Comparison of ENCODE assay signal across 13 mouse cellular contexts in the genomic region with DNA sequence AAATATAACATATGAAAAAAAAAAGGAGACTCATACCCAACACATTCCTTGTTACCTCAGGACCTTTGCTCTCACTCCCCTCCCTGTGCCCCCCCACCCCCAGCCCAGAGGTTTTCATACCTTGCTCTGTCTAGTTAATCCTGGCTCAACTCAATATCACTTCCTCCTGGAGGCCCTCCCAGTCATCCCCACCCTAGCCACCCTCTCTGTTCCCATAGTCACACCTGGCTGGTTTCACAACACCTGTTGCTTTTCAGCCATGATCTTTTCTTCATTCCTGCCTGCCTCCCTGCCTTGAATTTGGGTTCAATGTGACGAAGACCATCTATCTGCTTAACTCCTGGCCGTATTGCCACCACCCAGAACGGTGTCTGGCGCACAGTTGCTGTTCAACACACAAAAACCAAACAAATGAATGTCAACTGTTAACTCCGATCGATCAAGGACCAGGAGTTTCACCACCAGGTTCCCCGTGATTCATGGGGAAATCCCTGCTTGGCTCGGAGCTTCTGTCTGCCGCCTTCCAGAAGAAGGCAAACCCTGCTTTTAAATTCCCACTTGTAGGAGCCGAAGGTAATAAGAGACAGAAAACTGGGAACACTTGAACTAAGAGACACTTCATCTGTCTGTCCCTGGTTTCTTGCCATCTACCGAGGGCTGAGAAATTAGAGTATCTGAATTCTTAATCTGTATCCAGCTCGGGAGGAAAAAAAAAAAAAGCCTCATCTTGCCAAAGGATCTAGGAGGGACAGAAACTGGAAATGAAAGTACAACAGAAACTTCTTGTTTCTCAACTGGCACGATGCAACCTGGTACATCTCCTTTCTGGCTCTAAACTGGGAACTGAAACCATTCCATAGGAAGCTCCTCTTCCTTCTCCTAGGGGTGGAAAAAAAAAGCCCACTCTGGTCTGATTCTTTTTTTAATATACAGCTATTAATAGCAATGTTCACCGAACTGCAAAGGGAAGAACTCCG. TPM values are rescaled to one million over a fixed set of nuclear protein-coding genes. Genes with fewer than 3 reads are reported as not detected.
A peak's percentile ranks its signal among the peaks of the same experiment; 100 is the strongest.
DNase-seq lines count a peak whose midpoint lies in the region; ATAC-seq and TF ChIP-seq lines count a peak whose summit lies in the region.
"Had no signal": no experiment of that assay in that cellular context is flagged by ENCODE, and none has a peak within 500 bp of the region (broad histone marks: within the 10 kb centered on the region; RNA-seq: fewer than 3 reads in every experiment).

No protein-coding gene starts in this region.

- peak overlapping the region; percentile 21 for H3K27ac ChIP-seq in embryonic facial prominence, embryonic 14.5 days (replicated peaks; ENCODE audit: low read depth, low read length)
- no peak overlapping the region for H3K27ac ChIP-seq in embryonic facial prominence, embryonic 10.5 days (replicated peaks)
- no peak overlapping the region for H3K27ac ChIP-seq in liver, adult 2 months (replicated peaks; ENCODE audit: insufficient read depth, low read depth, low read length)
- H3K27ac ChIP-seq in intestine, embryonic 15.5 days, result no peak overlapping the region

- H3K9ac ChIP-seq in embryonic facial prominence, embryonic 14.5 days (ENCODE audit: low read depth, low read length), result 0 out of 2 replicates have a peak overlapping the region, but pooled peaks have one; percentile 14
- H3K9ac ChIP-seq in liver, adult 2 months (ENCODE audit: low read depth, low read length), result no peak overlapping the region
- H3K9ac ChIP-seq in intestine, embryonic 15.5 days, result no peak overlapping the region

- no peak for TF ChIP-seq CTCF in liver, adult 2 months (IDR thresholded peaks at IDR 0.05; ENCODE audit: low read depth, low read length)

- no peaks in the 10 kb centered on the region for H3K36me3 ChIP-seq in embryonic facial prominence, embryonic 14.5 days (ENCODE audit: control insufficient read depth, insufficient read depth, low read length)
- H3K36me3 ChIP-seq in embryonic facial prominence, embryonic 10.5 days (replicated peaks), result no peaks in the 10 kb centered on the region
- no peaks in the 10 kb centered on the region for H3K36me3 ChIP-seq in liver, adult 2 months (ENCODE audit: control insufficient read depth, insufficient read depth, low read length)
- H3K36me3 ChIP-seq in intestine, embryonic 15.5 days, result no peaks in the 10 kb centered on the region

- no peak for DNase-seq in embryonic facial prominence, embryonic 14.5 days (ENCODE audit: low spot score)
- DNase-seq in embryonic facial prominence, embryonic 10.5 days (ENCODE audit: low spot score), result no peak
- DNase-seq in liver, adult 2 months (ENCODE audit: extremely low read depth, low read depth, low spot score), result peak; percentile 87
- DNase-seq in liver, result no peak
- DNase-seq in skeletal muscle tissue, adult 2 months (ENCODE audit: low read depth, low spot score), result peak; percentile 21
- no peak for DNase-seq in right cerebral cortex, adult 18-20 months
- DNase-seq in right cerebral cortex, postnatal 4 days, result no peak
- DNase-seq: adrenal gland, adult 8-10 months; cerebellum, postnatal 14 days; gastrocnemius, postnatal 36 days had no signal

- H3K4me3 ChIP-seq in embryonic facial prominence, embryonic 14.5 days (ENCODE audit: low read depth, low read length), result no peak overlapping the region
- no peak overlapping the region for H3K4me3 ChIP-seq in embryonic facial prominence, embryonic 10.5 days
- no peak overlapping the region for H3K4me3 ChIP-seq in liver, adult 2 months (ENCODE audit: insufficient read depth, low read depth, low read length)
- H3K4me3 ChIP-seq in intestine, embryonic 15.5 days (replicated peaks), result no peak overlapping the region

- no peaks in the 10 kb centered on the region for H3K4me1 ChIP-seq in embryonic facial prominence, embryonic 14.5 days (ENCODE audit: control insufficient read depth, insufficient read depth, low read length)
- peaks cover 22% of the 10 kb centered on the region for H3K4me1 ChIP-seq in embryonic facial prominence, embryonic 10.5 days
- H3K4me1 ChIP-seq in liver, adult 2 months (ENCODE audit: control insufficient read depth, insufficient read depth, low read length), result peaks cover 9% of the 10 kb centered on the region
- H3K4me1 ChIP-seq in intestine, embryonic 15.5 days (replicated peaks), result no peaks in the 10 kb centered on the region

- H3K79me2 ChIP-seq in liver, adult 2 months (ENCODE audit: control insufficient read depth, insufficient read depth, low read length), result no peaks in the 10 kb centered on the region

- ATAC-seq in embryonic facial prominence, embryonic 14.5 days (ENCODE audit: low read depth), result no peak
- ATAC-seq in intestine, embryonic 15.5 days, result peak; percentile 75
- ATAC-seq: inflammation-experienced regulatory T-cells, adult 6 months had no signal

- H3K9me3 ChIP-seq in embryonic facial prominence, embryonic 14.5 days (ENCODE audit: control insufficient read depth, low read length), result no peaks in the 10 kb centered on the region
- no peaks in the 10 kb centered on the region for H3K9me3 ChIP-seq in embryonic facial prominence, embryonic 10.5 days
- H3K9me3 ChIP-seq in intestine, embryonic 15.5 days, result no peaks in the 10 kb centered on the region

- 0 out of 2 replicates have a peak overlapping the region, but pooled peaks have one; percentile 10 for H3K4me2 ChIP-seq in embryonic facial prominence, embryonic 14.5 days (ENCODE audit: low read depth, low read length)
- no peak overlapping the region for H3K4me2 ChIP-seq in intestine, embryonic 15.5 days (replicated peaks)

- no peaks in the 10 kb centered on the region for H3K27me3 ChIP-seq in embryonic facial prominence, embryonic 14.5 days (replicated peaks; ENCODE audit: control insufficient read depth, insufficient read depth, low read length)
- no peaks in the 10 kb centered on the region for H3K27me3 ChIP-seq in embryonic facial prominence, embryonic 10.5 days (replicated peaks; ENCODE audit: low read depth, poor library complexity, severe bottlenecking)
- H3K27me3 ChIP-seq in liver, adult 2 months (ENCODE audit: control insufficient read depth, insufficient read depth, low read length), result no peaks in the 10 kb centered on the region
- H3K27me3 ChIP-seq in intestine, embryonic 15.5 days (replicated peaks), result no peaks in the 10 kb centered on the region

- no peak for TF ChIP-seq POLR2A in liver, adult 2 months (IDR thresholded peaks at IDR 0.05; ENCODE audit: extremely low read depth, insufficient read depth, low read length)

- 71% methylated on average over 15 of the region's 15 CpGs for WGBS in embryonic facial prominence, embryonic 14.5 days
- 89% methylated on average over 15 of the region's 15 CpGs for WGBS in embryonic facial prominence, embryonic 10.5 days
- 21% methylated on average over 15 of the region's 15 CpGs for WGBS in liver, adult 2 months
- 63% methylated on average over 15 of the region's 15 CpGs for WGBS in intestine, embryonic 15.5 days

RNA-seq across cellular contexts. Expression of a gene that starts 2.6 kb away (rescaled TPM):
- polyA plus RNA-seq in embryonic facial prominence, embryonic 14.5 days (2014; fragmentation: Nextera tagmentation; extraction: Ambion mirVana), result 1.6 and 1.8 TPM in 2 replicates
- not detected in 2 replicates for polyA plus RNA-seq in embryonic facial prominence, embryonic 10.5 days (2016; fragmentation: Nextera tagmentation; extraction: Ambion mirVana)
- total RNA-seq in liver, adult 2 months (2014; rRNA removed), result 0.18 and 1.1 TPM in 2 replicates
- polyA plus RNA-seq in liver, adult 2 months (2012; rRNA removed), result 0.25 and 0.32 TPM in 2 replicates
- 0.09 TPM in 1 of 2 replicates, not detected in the other for polyA plus RNA-seq in intestine, embryonic 15.5 days (2015; fragmentation: Nextera tagmentation; extraction: Ambion mirVana)
- total RNA-seq: left cerebral cortex, postnatal 25 days had no signal

RNA-seq across cellular contexts. Expression of a gene that starts 17.2 kb away (rescaled TPM):
- polyA plus RNA-seq in embryonic facial prominence, embryonic 14.5 days (2014; fragmentation: Nextera tagmentation; extraction: Ambion mirVana), result 1.2 and 2.3 TPM in 2 replicates
- 0.09 TPM in 2 replicates for polyA plus RNA-seq in embryonic facial prominence, embryonic 10.5 days (2016; fragmentation: Nextera tagmentation; extraction: Ambion mirVana)
- under 0.01 and 0.09 TPM in 2 replicates for total RNA-seq in liver, adult 2 months (2014; rRNA removed)
- 0.04 TPM in 1 of 2 replicates, not detected in the other for polyA plus RNA-seq in liver, adult 2 months (2012; rRNA removed)
- polyA plus RNA-seq in intestine, embryonic 15.5 days (2015; fragmentation: Nextera tagmentation; extraction: Ambion mirVana), result 2.3 and 2.8 TPM in 2 replicates
- polyA plus RNA-seq: inflammation-experienced regulatory T-cells, adult 6 months had no signal

RNA-seq across cellular contexts. Expression of a gene that starts 44.3 kb away (rescaled TPM):
- 107 and 109 TPM in 2 replicates for polyA plus RNA-seq in embryonic facial prominence, embryonic 14.5 days (2014; fragmentation: Nextera tagmentation; extraction: Ambion mirVana)
- 180 and 184 TPM in 2 replicates for polyA plus RNA-seq in embryonic facial prominence, embryonic 10.5 days (2016; fragmentation: Nextera tagmentation; extraction: Ambion mirVana)
- 12.5 and 15.5 TPM in 2 replicates for total RNA-seq in liver, adult 2 months (2014; rRNA removed)
- polyA plus RNA-seq in liver, adult 2 months (2012; rRNA removed), result 27.5 and 37.9 TPM in 2 replicates
- 117 and 146 TPM in 2 replicates for polyA plus RNA-seq in intestine, embryonic 15.5 days (2015; fragmentation: Nextera tagmentation; extraction: Ambion mirVana)

Comparison
In these comparisons a context has a peak if more than half of its experiments do, and no peak if none do; other contexts are left out.
1. DNase-seq: peak in liver, adult 2 months (single experiment) and skeletal muscle tissue, adult 2 months (single experiment); none in embryonic facial prominence, embryonic 14.5 days (single experiment), embryonic facial prominence, embryonic 10.5 days (single experiment), liver (single experiment), right cerebral cortex, adult 18-20 months (single experiment) and right cerebral cortex, postnatal 4 days (single experiment).